Mouse (Mus musculus) lung, postnatal 0 days (tissue): ENCODE measurements around the gene Pcp4l1. TPM values are rescaled to one million over a fixed set of nuclear protein-coding genes. Genes with fewer than 3 reads are reported as not detected.

Source experiments
- ATAC-seq: fragments of 200-750 bp; cut with Nextera tagmentation; 2 replicates; pipeline ENCODE4 v1.8.0; 2017; ENCODE audit warnings: moderate library complexity
- DNase-seq: peaks from one replicate; pipeline ENCODE4 v3.0.0-alpha.2; 2016; ENCODE audit warnings: low spot score
- H3K27ac ChIP-seq: fragments of 300-500 bp; sonication (generic); 2 replicates; pipeline ENCODE4 v1.5.1; 2014; ENCODE audit warnings: antibody characterized with exemption, mild to moderate bottlenecking, low read length, mixed read lengths
- H3K27me3 ChIP-seq: fragments of 300-500 bp; sonication (generic); replicated peaks from 2 replicates; pipeline ENCODE4 v1.6.1; 2014; ENCODE audit warnings: low read length, mixed read lengths; ENCODE audit not compliant: insufficient read depth
- H3K36me3 ChIP-seq: fragments of 300-500 bp; sonication (generic); 2 replicates; pipeline ENCODE4 v1.6.1; 2014; ENCODE audit warnings: low read length, mixed read lengths; ENCODE audit not compliant: insufficient read depth
- H3K4me1 ChIP-seq: fragments of 300-500 bp; sonication (generic); 2 replicates; pipeline ENCODE4 v1.6.1; 2014; ENCODE audit warnings: antibody characterized with exemption, low read depth, low read length, mixed read lengths; ENCODE audit not compliant: insufficient read depth
- H3K4me2 ChIP-seq: fragments of 300-500 bp; sonication (generic); replicated peaks from 2 replicates; pipeline ENCODE4 v1.6.1; 2014; ENCODE audit warnings: low read depth, mild to moderate bottlenecking, low read length, moderate library complexity, mixed read lengths
- H3K4me3 ChIP-seq: fragments of 300-500 bp; sonication (generic); 2 replicates; pipeline ENCODE4 v1.5.1; 2014; ENCODE audit warnings: low read depth, low read length
- H3K9ac ChIP-seq: fragments of 300-500 bp; sonication (generic); replicated peaks from 2 replicates; pipeline ENCODE4 v1.6.1; 2014; ENCODE audit warnings: low read depth, mild to moderate bottlenecking
- H3K9me3 ChIP-seq: fragments of 300-500 bp; sonication (generic); 2 replicates; pipeline ENCODE4 v1.6.1; 2016; ENCODE audit warnings: low read length, mixed read lengths
- CTCF ChIP-seq: IDR thresholded peaks from 2 replicates; pipeline ENCODE4 v1.5.1; 2016; ENCODE audit warnings: antibody characterized with exemption, mild to moderate bottlenecking
- EP300 ChIP-seq: IDR thresholded peaks from 2 replicates; pipeline ENCODE4 v1.6.1; 2016; ENCODE audit warnings: antibody characterized with exemption, mild to moderate bottlenecking, control low read depth
- WGBS: fragments of 180-500 bp; shearing (Covaris S2); extraction: QIAGEN DNeasy Blood & Tissue Kit; methylation state at CpG from one replicate; pipeline ENCODE4 v1.1.7; 2014; 5-methylcytosine and 5-hydroxymethylcytosine counted together
- polyA plus RNA-seq: library from polyadenylated mRNA; unstranded; fragments of >200 nt; fragmentation: Nextera tagmentation; extraction: Ambion mirVana; gene quantifications from 2 replicates; pipeline ENCODE4 v1.2.1, GENCODE M21; 2015

Gene Pcp4l1
- polyA plus RNA-seq, 1 experiment from 2014 or later = 3.3 TPM

DNA sequence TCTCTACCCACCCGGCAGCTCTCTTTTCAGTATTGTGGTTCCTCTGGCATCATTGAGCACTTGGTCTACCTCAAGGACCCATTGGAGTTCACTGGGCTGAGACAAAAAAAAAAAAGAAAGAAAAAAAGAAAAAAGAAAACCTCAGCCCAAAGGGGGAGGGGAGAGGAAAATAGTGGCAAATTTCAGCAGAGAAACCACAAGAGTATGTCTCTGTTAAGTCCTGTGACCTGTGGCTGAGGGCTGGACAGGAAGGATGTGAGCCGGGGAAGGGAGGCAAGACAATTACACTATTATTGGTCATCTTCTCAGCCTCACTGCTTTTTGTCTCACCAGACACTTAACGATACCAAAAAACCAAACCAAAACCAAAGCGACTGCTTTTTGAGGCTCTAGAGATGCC lies 35.8 kb upstream of the Pcp4l1 start:
- Histone ChIP-seq H3K4me3 (no peak overlapping the region), H3K4me1 (no peaks in the 10 kb centered on the region), H3K4me2 (no peak overlapping the region), H3K9ac (no peak overlapping the region), H3K9me3 (no peaks in the 10 kb centered on the region), H3K36me3 (peaks cover 13% of the 10 kb centered on the region), H3K27ac (0 out of 2 replicates have a peak overlapping the region, but pooled peaks have one; percentile 87), H3K27me3 (no peaks in the 10 kb centered on the region)
- TF ChIP-seq EP300 (no peak), CTCF (no peak)
- ATAC-seq (no peak), DNase-seq (no peak)
- 51% methylated on average over 4 of the region's 4 CpGs for WGBS

DNA sequence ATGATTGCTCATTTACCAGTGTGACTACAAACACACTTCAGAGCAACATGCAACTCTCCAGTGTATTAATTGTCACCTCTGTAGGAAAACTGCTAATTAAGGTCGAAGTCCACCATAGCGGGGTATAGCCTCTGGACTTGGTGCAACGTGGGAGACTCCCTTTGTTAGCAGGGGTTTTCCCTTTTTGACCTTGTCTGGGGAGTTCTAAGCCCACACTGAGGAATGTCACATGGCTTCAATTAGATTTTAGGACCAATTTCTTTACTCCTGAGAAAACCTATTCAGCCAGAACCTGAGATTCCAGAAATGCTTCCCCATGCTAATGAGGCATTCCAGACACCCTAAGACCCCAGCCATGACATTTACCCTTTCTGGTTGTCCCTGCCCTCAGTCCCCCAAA lies 34.1 kb upstream of the Pcp4l1 start:
- H3K36me3 ChIP-seq = peaks cover 2% of the 10 kb centered on the region; the same call in 1 of the 2 replicates
- no peak overlapping the region for H3K27ac ChIP-seq
- H3K4me2 ChIP-seq = no peak overlapping the region
- ATAC-seq = no peak
- H3K27me3 ChIP-seq = no peaks in the 10 kb centered on the region
- H3K4me1 ChIP-seq = no peaks in the 10 kb centered on the region
- no peaks in the 10 kb centered on the region for H3K9me3 ChIP-seq
- no peak for DNase-seq
- no peak for TF ChIP-seq CTCF
- no peak for TF ChIP-seq EP300
- no peak overlapping the region for H3K9ac ChIP-seq
- H3K4me3 ChIP-seq = no peak overlapping the region
- WGBS = 88% methylated on average over 3 of the region's 3 CpGs

DNA sequence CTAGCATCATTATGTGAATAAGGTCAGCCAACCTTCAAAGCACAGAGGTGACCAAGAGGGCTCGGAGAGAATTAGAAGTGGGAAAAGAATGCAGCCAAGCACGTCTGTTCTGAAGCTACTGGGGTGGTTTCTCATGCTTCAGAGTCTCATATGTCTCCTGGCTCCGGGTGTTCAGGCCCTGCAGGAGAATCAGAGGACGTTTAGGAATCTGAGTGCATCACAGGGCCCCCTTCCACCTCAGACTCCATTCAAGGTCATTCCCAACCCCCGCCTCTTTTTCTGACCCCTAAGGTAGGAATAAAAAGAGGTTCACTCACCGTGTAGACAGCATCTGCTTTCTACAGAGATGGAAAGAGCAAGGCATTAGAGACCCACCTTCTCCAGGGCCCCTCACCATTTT lies 33.7 kb upstream of the Pcp4l1 start:
- H3K36me3 ChIP-seq = no peaks in the 10 kb centered on the region
- WGBS = 63% methylated on average over 6 of the region's 6 CpGs
- no peak overlapping the region for H3K4me3 ChIP-seq
- H3K4me1 ChIP-seq = no peaks in the 10 kb centered on the region
- no peaks in the 10 kb centered on the region for H3K27me3 ChIP-seq
- H3K9me3 ChIP-seq = no peaks in the 10 kb centered on the region
- H3K4me2 ChIP-seq = no peak overlapping the region
- H3K9ac ChIP-seq = no peak overlapping the region
- no peak for DNase-seq
- no peak for ATAC-seq
- no peak overlapping the region for H3K27ac ChIP-seq
- no peak for TF ChIP-seq CTCF
- no peak for TF ChIP-seq EP300

DNA sequence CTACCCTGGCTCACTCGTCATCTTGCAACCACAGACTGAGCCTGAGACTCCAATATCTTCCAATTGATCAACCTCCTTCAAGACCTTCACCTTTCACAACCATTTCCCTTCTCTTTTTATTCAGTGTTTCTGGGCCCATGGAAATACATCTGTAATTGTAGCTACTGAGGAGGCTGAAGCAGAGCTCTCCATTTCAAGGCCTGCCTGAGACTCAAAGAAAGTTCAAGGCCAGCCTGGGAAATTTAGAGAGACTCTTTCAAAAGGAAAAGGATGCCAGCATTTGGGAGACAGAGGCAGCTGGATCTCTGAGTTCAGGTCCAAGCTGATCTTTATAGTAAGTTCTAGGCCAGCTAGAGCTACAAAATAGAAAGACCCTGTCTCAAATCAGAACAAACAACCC lies 31.8 kb upstream of the Pcp4l1 start:
- Histone ChIP-seq H3K36me3 (no peaks in the 10 kb centered on the region), H3K27ac (no peak overlapping the region), H3K9me3 (no peaks in the 10 kb centered on the region), H3K4me1 (no peaks in the 10 kb centered on the region), H3K27me3 (no peaks in the 10 kb centered on the region), H3K4me3 (no peak overlapping the region), H3K9ac (no peak overlapping the region), H3K4me2 (no peak overlapping the region)
- TF ChIP-seq EP300 = no peak
- no peak for TF ChIP-seq CTCF
- DNase-seq (no peak), ATAC-seq (no peak)
- WGBS = 63% methylated on average over 1 of the region's 1 CpGs

DNA sequence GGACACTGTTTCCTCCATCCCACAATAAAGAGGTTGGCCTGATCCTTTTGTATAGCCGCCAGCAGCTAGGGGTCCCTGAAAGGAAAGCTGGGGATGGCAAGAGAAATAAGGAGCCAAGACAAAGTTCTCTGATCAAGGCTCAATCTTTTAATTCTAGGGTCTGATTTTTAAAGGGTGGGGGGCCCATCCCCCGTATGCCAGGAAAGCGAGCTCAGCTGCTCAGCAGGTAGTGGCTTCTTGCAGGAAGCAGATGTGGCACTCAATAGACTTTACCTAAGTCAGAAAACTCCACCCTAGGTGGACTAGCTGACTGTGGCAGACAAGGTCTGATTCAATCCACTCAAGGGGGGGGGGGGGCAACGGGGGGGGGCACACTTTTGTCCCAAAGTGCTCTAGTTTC lies 30.7 kb upstream of the Pcp4l1 start:
- H3K27ac ChIP-seq = no peak overlapping the region
- H3K4me3 ChIP-seq = no peak overlapping the region
- no peak overlapping the region for H3K9ac ChIP-seq
- no peak for DNase-seq
- TF ChIP-seq EP300 (no peak), CTCF (no peak)
- no peak for ATAC-seq
- WGBS = 56% methylated on average over 4 of the region's 4 CpGs
- peaks cover under 1% of the 10 kb centered on the region; the same call in 1 of the 2 replicates for H3K4me1 ChIP-seq
- H3K9me3 ChIP-seq = no peaks in the 10 kb centered on the region
- H3K27me3 ChIP-seq = no peaks in the 10 kb centered on the region
- no peaks in the 10 kb centered on the region for H3K36me3 ChIP-seq
- H3K4me2 ChIP-seq = no peak overlapping the region

DNA sequence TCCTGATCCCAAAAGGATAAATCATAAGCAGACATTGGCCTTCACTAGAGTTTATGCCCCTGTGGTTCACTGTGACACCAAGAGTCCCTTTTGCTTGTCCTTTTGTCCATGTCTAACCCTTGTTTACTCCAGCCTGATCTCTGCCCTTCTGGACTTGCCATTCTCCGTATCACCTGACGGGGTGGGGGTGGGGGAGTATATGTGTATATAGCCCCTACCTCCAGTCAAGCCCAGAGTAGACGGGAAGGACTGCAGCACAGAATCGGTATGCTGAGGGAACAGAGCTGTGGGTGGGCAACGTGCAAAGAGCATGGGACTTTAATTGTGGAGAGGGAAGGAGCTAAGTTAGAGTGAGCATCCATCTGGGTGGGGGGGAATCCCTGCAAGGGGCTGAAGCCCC lies 28.8 kb upstream of the Pcp4l1 start, which contains the start of gene Apoa2:
TSS of gene Apoa2 (plus strand) at position 198 of the 400 bp plus-strand sequence.
- 70% methylated on average over 5 of the region's 5 CpGs for WGBS
- H3K4me2 ChIP-seq = no peak within 1 kb of the TSS
- H3K4me3 ChIP-seq = no peak within 1 kb of the TSS
- H3K27ac ChIP-seq = no peak within 1 kb of the TSS
- no peaks in the 10 kb centered on the region for H3K27me3 ChIP-seq
- no peak for TF ChIP-seq CTCF
- no peak for TF ChIP-seq EP300
- H3K9ac ChIP-seq = no peak within 1 kb of the TSS
- DNase-seq (no peak), ATAC-seq (no peak)
- H3K9me3 ChIP-seq = no peaks in the 10 kb centered on the region
- H3K4me1 ChIP-seq = peaks cover 10% of the 10 kb centered on the region; the same call in 1 of the 2 replicates
- peaks cover 1% of the 10 kb centered on the region; the same call in 1 of the 2 replicates for H3K36me3 ChIP-seq

DNA sequence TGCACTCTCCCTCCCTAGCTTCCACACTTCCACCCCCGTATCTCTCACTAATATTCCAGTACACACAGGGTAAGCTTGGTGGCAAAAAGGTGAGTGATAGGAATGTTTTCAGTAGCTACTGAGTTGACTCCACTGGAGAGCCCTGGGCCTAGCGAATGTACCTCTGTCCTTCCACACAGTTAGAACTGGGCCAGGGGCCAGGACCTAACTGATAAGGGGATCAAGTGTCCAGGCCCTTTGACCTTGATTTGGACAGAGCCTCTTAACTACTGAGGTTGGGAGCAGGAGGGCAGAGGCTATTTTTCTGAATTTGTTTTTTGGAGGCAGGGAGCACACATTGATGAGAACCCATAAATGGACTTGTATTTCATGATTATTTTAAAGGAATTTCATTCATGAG lies 27.7 kb upstream of the Pcp4l1 start:
- Histone ChIP-seq H3K27ac (no peak overlapping the region), H3K9ac (no peak overlapping the region), H3K4me3 (no peak overlapping the region), H3K9me3 (no peaks in the 10 kb centered on the region), H3K27me3 (no peaks in the 10 kb centered on the region), H3K4me2 (no peak overlapping the region), H3K36me3 (peaks cover 3% of the 10 kb centered on the region; the same call in 1 of the 2 replicates), H3K4me1 (peaks cover 10% of the 10 kb centered on the region; the same call in 1 of the 2 replicates)
- 55% methylated on average over 2 of the region's 2 CpGs for WGBS
- DNase-seq (no peak), ATAC-seq (no peak)
- TF ChIP-seq EP300 (no peak), CTCF (no peak)
